Mouse (Mus musculus) adrenal gland, adult 8-10 months (tissue): ENCODE measurements around the gene Ehbp1. TPM values are rescaled to one million over a fixed set of nuclear protein-coding genes. Genes with fewer than 3 reads are reported as not detected.

Experiments used
- DNase-seq: peaks from one replicate; pipeline ENCODE4 v3.0.0; 2022
- total RNA-seq, 4 experiments: library from RNA; stranded (reverse); gene quantifications; 2 replicates each; pipeline ENCODE4 v1.2.4; 2022

Gene Ehbp1
- total RNA-seq, 4 experiments from 2014 or later = 22.1 to 35.4 (median 32.0) TPM

GRCm38 (mm10) chr11:22000316-22001076 lies 341.6 kb downstream of the Ehbp1 start:
- DNase-seq = no peak

DNA sequence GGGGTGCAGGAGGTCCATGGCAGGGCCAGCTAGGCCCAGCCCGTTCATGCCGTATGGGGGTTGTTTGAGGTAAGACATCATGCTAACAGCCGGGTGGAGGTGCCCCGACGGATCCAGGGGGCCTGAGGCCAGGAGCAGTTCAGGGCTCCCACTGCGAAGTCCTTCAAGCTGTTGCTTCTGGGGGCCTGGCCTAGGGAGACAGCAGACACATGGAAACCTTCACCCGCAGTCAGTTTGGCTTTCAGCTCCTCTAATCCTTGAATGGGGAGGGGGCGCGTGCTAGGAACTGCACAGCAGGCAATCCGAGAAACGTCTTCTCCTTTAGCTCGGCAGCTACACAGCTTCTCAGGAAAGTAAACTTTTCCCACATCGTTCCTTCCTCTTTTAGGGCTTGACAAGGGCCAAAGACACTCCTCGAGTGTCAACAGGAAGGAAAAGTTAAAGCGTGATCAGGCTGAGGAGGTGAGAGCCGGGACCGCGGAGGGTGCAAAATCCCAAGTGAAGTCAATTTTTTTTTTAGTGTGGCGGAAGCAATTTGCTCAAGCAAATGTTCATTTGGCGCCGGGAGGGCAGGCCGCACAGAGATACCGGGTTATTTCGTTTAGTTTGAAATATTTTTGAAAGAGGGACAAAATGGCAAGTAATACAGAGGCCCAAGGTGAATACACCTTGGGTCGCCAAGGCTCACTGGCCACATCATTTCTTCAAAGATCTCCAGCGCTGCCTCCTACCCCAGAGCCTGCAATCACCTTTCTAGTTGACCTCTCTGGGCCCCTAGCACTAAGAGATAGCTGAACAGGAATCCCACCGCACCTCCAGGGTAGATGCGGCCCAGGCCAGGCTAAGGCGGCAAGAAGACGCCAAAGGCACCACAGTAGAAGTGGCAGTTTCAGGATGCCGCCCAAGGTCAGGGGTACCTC lies 342.4 kb downstream of the Ehbp1 start:
- no peak for DNase-seq

GRCm38 (mm10) chr11:21998141-21999047 lies 343.7 kb downstream of the Ehbp1 start:
- DNase-seq = no peak

GRCm38 (mm10) chr11:21997561-21998140 lies 344.4 kb downstream of the Ehbp1 start:
- DNase-seq = no peak

GRCm38 (mm10) chr11:21996661-21997560 lies 345.2 kb downstream of the Ehbp1 start:
- no peak for DNase-seq

- no peak for DNase-seq
Observed at GRCm38 (mm10) chr11:21996325-21996647, 345.8 kb downstream of the Ehbp1 start.

GRCm38 (mm10) chr11:21995534-21996324 lies 346.4 kb downstream of the Ehbp1 start:
- no peak for DNase-seq

- no peak for DNase-seq
Observed at GRCm38 (mm10) chr11:21994377-21995370, 347.4 kb downstream of the Ehbp1 start.

DNA sequence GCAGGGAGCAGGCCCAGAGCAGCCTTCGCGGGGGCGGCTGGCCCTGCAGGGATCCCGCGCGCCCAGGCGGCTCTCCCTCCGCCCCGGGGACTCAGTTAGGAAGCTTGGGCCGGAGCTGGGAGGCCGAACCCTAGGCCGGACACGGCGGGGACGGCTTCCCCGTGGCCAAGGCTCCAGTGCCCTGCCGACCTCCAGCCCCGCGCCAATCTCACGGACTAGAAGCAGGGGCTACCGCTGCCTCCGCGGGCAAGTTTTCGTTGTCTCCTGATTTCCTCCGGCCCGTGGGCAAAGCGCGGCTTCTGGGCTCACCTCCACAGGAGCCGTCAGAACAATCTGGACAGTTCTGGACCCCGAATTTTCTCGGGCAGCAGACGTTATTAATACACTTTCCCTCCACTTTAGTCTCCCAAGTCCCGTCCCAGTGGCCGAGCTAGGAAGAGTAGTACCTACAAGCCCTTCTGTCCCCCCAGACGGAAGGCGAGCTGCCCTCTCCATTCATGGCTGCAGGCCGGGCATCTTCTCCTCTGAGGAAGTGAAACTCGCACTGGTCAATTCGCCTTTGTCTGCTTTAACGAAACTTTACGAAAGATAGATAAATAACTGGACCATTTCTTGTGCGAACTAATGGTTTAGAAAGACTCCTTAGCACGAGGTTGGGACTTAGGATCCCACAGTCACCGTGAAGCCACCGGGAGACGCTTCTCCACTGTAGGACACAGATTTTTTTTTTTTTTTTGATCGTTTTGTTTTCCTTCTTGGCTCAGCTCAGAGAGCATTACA lies 348.3 kb downstream of the Ehbp1 start:
- no peak for DNase-seq

DNA sequence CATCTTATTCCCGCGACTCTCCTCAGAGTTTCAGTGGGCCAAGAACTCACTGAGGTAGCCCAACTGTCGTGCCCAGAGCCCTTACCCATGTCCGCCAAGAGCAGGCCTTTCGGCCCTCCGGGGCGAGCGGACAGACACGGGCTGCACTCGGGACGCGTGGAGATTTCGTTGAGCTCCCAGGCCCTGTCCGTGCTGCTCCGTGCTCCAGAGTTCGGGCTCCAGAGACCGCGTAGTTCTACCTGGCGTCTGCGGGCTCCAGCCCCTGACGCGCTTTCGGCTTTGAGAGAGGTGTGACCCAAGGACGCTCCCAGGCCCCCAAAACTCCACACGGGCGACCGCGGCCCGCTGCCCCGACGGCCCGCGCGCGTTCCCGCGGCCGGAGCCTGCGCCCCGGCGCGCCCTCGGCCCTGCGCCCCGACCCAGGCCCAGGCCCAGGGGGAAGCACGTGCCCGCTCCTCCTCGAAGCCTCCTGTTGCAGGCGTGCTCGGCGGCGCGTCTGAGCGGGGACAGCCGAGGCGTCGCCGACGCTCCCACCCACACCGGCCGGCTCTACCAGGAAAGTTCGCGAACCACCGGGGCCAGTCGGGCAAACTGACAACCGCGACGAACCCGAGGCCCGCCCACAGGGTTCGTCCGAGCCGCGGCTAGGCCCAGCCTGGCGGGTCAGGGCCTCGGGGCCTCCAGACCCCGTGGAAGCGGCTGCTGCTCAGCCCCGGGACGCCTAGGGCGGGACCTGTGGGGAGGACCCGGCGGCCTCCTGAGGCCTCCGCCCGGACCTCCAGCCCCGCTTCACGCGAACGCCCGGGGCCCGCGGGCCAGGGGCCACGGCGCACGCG lies 349.1 kb downstream of the Ehbp1 start:
- DNase-seq = no peak

GRCm38 (mm10) chr11:21988398-21988946 lies 353.6 kb downstream of the Ehbp1 start:
- DNase-seq = no peak

- no peak for DNase-seq
Observed at GRCm38 (mm10) chr11:21985118-21985517, 357.0 kb downstream of the Ehbp1 start.

DNA sequence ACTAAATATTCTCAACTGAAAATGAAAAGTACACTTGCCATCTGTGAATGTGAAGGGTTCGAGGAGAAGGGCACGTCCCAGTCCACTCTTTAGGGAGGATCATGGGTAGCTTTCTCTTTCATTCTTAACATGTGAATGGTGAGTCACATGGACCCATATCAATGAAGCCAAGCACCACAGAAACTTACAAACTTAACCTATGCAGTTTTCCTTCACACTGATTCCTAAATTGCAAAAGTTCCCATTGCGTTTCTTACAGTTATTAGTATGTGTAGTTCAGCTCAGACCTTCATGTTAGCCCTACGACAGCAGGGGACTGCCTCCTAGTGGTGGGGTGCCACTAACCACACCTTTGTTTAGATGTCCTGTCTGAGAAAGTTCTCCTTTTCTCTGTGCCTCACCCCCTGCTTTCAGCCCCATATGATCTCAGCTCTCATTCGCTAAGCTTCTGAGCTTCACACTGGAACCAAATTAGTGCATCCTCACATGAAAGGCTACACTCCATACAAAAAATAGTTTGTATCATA lies 368.0 kb downstream of the Ehbp1 start:
- DNase-seq = no peak

DNA sequence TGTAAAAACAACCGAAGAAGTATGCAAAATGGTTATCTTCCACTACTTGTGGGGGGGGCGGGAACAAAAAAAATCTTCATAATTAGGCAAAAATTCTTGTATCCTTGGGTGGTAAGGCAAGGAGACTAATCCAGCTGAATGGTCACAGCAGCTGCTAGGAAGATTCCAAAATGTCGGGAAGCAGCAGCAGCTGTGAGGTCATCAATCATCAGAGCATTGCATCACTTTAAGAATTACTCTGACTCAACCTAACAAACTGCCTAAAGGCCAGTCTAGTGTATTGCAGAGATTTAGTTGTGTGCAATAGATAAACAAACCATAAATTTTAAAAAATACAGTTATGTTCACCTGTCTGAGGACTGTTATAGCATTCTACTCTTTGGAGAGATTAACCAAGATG lies 368.5 kb downstream of the Ehbp1 start:
- DNase-seq = no peak

DNA sequence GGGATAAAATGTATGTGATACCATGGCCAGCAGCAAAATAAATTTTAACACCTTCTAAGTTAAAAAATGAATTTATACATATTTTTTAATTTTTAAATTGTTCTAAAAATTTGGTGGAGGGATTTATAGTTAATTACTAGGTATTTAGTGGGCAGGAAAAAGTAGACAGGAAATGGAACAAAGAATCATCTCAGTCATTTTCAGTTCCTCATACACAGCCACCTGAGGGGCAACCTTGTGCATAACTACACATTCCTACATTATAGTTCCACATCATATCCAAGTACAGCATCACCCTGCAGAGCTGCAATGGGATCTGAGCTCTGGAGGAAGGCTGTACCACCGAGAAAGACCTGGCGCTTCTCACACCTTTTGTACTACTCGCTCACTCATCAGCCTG lies 373.2 kb downstream of the Ehbp1 start:
- no peak for DNase-seq
